Mouse (Mus musculus): Measurements from ENCODE around the gene Zfp108. TPM values are rescaled to one million over a fixed set of nuclear protein-coding genes. Genes with fewer than 3 reads are reported as not detected.
"Not testable (repeated sequence)": the region's sequence is repeated elsewhere in the genome, so short reads cannot be mapped to it uniquely, and the experiment has no call there.

Gene Zfp108
- polyA plus RNA-seq, 1 experiment = 0.43 TPM

- TF ChIP-seq CTCF (IDR thresholded peaks at IDR 0.05; ENCODE audit: borderline replicate concordance, control insufficient read depth, extremely low read depth, insufficient read depth, low read length, poor library complexity) = no peak
- TF ChIP-seq POLR2A (IDR thresholded peaks at IDR 0.05; ENCODE audit: control insufficient read depth, extremely low read depth, insufficient read depth, low read length, poor library complexity) = no peak
- Histone ChIP-seq H3K27ac (ENCODE audit: control insufficient read depth, insufficient read depth, low read length) (peak overlapping the region; percentile 12; the same call in 1 of the 2 replicates), H3K27me3 (ENCODE audit: control insufficient read depth, insufficient read depth, low read length) (no peaks in the 10 kb centered on the region), H3K4me3 (ENCODE audit: control insufficient read depth, insufficient read depth, low read length) (no peak overlapping the region), H3K36me3 (ENCODE audit: control insufficient read depth, insufficient read depth, low read length) (no peaks in the 10 kb centered on the region), H3K4me1 (replicated peaks; ENCODE audit: control insufficient read depth, insufficient read depth, low read length) (peaks cover 17% of the 10 kb centered on the region)
- no peak for DNase-seq
- 92% methylated on average over 3 of the region's 3 CpGs for WGBS
These were observed 14.7 kb downstream of the Zfp108 start for GRCm38 (mm10) chr7:24269256-24269655.

- no peak for DNase-seq
- Histone ChIP-seq H3K4me3 (ENCODE audit: control insufficient read depth, insufficient read depth, low read length) (0 out of 2 replicates have a peak overlapping the region, but pooled peaks have one; percentile 4), H3K27me3 (ENCODE audit: control insufficient read depth, insufficient read depth, low read length) (no peaks in the 10 kb centered on the region), H3K27ac (ENCODE audit: control insufficient read depth, insufficient read depth, low read length) (no peak overlapping the region), H3K4me1 (replicated peaks; ENCODE audit: control insufficient read depth, insufficient read depth, low read length) (peaks cover 17% of the 10 kb centered on the region), H3K36me3 (ENCODE audit: control insufficient read depth, insufficient read depth, low read length) (no peaks in the 10 kb centered on the region)
- 56% methylated on average over 7 of the region's 7 CpGs for WGBS
- TF ChIP-seq CTCF (IDR thresholded peaks at IDR 0.05; ENCODE audit: borderline replicate concordance, control insufficient read depth, extremely low read depth, insufficient read depth, low read length, poor library complexity) (no peak), POLR2A (IDR thresholded peaks at IDR 0.05; ENCODE audit: control insufficient read depth, extremely low read depth, insufficient read depth, low read length, poor library complexity) (no peak)
These were observed 15.2 kb downstream of the Zfp108 start for GRCm38 (mm10) chr7:24269667-24270287.

GRCm38 (mm10) chr7:24270288-24270672 lies 15.7 kb downstream of the Zfp108 start, which contains the start of gene Zfp93:
Zfp93 (plus strand) TSS chr7:24270420.
- peak; percentile 78 for DNase-seq
- Histone ChIP-seq H3K27ac (ENCODE audit: control insufficient read depth, insufficient read depth, low read length) (peak within 1 kb of the TSS; percentile 12; the same call in 1 of the 2 replicates), H3K27me3 (ENCODE audit: control insufficient read depth, insufficient read depth, low read length) (no peaks in the 10 kb centered on the region), H3K36me3 (ENCODE audit: control insufficient read depth, insufficient read depth, low read length) (no peaks in the 10 kb centered on the region; the same call in 1 of the 2 replicates), H3K4me3 (ENCODE audit: control insufficient read depth, insufficient read depth, low read length) (peak within 1 kb of the TSS; percentile 53), H3K4me1 (replicated peaks; ENCODE audit: control insufficient read depth, insufficient read depth, low read length) (peaks cover 17% of the 10 kb centered on the region)
- TF ChIP-seq CTCF (IDR thresholded peaks at IDR 0.05; ENCODE audit: borderline replicate concordance, control insufficient read depth, extremely low read depth, insufficient read depth, low read length, poor library complexity) = no peak
- TF ChIP-seq POLR2A (IDR thresholded peaks at IDR 0.05; ENCODE audit: control insufficient read depth, extremely low read depth, insufficient read depth, low read length, poor library complexity) = no peak
- WGBS = 2% methylated on average over 12 of the region's 12 CpGs

GRCm38 (mm10) chr7:24271191-24271590 lies 16.6 kb downstream of the Zfp108 start:
- Histone ChIP-seq H3K36me3 (ENCODE audit: control insufficient read depth, insufficient read depth, low read length) (no peaks in the 10 kb centered on the region; the same call in 1 of the 2 replicates), H3K27ac (ENCODE audit: control insufficient read depth, insufficient read depth, low read length) (no peak overlapping the region), H3K4me1 (replicated peaks; ENCODE audit: control insufficient read depth, insufficient read depth, low read length) (peaks cover 17% of the 10 kb centered on the region), H3K4me3 (ENCODE audit: control insufficient read depth, insufficient read depth, low read length) (no peak overlapping the region), H3K27me3 (ENCODE audit: control insufficient read depth, insufficient read depth, low read length) (no peaks in the 10 kb centered on the region)
- DNase-seq = no peak
- WGBS = 93% methylated on average over 6 of the region's 6 CpGs
- no peak for TF ChIP-seq CTCF (IDR thresholded peaks at IDR 0.05; ENCODE audit: borderline replicate concordance, control insufficient read depth, extremely low read depth, insufficient read depth, low read length, poor library complexity)
- TF ChIP-seq POLR2A (IDR thresholded peaks at IDR 0.05; ENCODE audit: control insufficient read depth, extremely low read depth, insufficient read depth, low read length, poor library complexity) = no peak

GRCm38 (mm10) chr7:24274456-24274855 lies 19.9 kb downstream of the Zfp108 start:
- H3K27me3 ChIP-seq (ENCODE audit: control insufficient read depth, insufficient read depth, low read length) = no peaks in the 10 kb centered on the region
- no peak for TF ChIP-seq CTCF (IDR thresholded peaks at IDR 0.05; ENCODE audit: borderline replicate concordance, control insufficient read depth, extremely low read depth, insufficient read depth, low read length, poor library complexity)
- no peak for TF ChIP-seq POLR2A (IDR thresholded peaks at IDR 0.05; ENCODE audit: control insufficient read depth, extremely low read depth, insufficient read depth, low read length, poor library complexity)
- no peak overlapping the region for H3K4me3 ChIP-seq (ENCODE audit: control insufficient read depth, insufficient read depth, low read length)
- DNase-seq = no peak
- 89% methylated on average over 4 of the region's 4 CpGs for WGBS
- no peaks in the 10 kb centered on the region; the same call in 1 of the 2 replicates for H3K36me3 ChIP-seq (ENCODE audit: control insufficient read depth, insufficient read depth, low read length)
- peaks cover 7% of the 10 kb centered on the region for H3K4me1 ChIP-seq (replicated peaks; ENCODE audit: control insufficient read depth, insufficient read depth, low read length)
- no peak overlapping the region for H3K27ac ChIP-seq (ENCODE audit: control insufficient read depth, insufficient read depth, low read length)

- H3K4me3 ChIP-seq (ENCODE audit: control insufficient read depth, insufficient read depth, low read length); H3K27ac ChIP-seq (ENCODE audit: control insufficient read depth, insufficient read depth, low read length); DNase-seq; H3K27me3 ChIP-seq (ENCODE audit: control insufficient read depth, insufficient read depth, low read length); H3K4me1 ChIP-seq (replicated peaks; ENCODE audit: control insufficient read depth, insufficient read depth, low read length); H3K36me3 ChIP-seq (ENCODE audit: control insufficient read depth, insufficient read depth, low read length): not testable (repeated sequence)
- WGBS = 92% methylated on average over 3 of the region's 3 CpGs
These were observed 24.2 kb downstream of the Zfp108 start for GRCm38 (mm10) chr7:24278771-24279170.

Measured in thymus, adult 2 months (tissue).